Mouse (Mus musculus): ENCODE data around the gene Wtap. TPM values are rescaled to one million over a fixed set of nuclear protein-coding genes. Genes with fewer than 3 reads are reported as not detected.
"Not testable (repeated sequence)": the region's sequence is repeated elsewhere in the genome, so short reads cannot be mapped to it uniquely, and the experiment has no call there.

Gene Wtap
- polyA plus RNA-seq, 1 experiment from 2014 or later = 63.4 TPM

DNA sequence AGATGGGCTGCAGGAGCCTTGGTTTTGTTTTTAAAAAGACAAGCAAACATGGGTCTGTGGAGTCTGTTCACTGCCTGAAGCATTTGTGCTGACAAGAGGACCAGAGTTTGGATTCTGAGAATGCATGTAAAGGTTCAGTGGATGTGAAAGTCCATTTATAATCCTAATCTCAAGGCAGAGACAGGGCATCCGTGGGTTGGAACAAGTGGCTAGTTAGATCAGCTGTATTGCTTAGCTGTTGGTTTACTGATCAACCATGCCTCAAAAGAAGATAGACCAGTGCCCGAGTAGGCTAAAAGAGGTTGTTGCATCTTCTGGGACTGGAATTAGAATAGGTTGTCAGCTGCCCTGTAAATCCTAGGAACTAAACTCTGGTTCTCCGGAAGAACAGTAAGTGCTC, 30.5 kb downstream of the Wtap start:
- H3K4me1 ChIP-seq (replicated peaks) = peaks cover 18% of the 10 kb centered on the region
- no peak for ATAC-seq (ENCODE audit: low read depth)
- 69% methylated on average over 3 of the region's 3 CpGs for WGBS (ENCODE audit: insufficient replicate concordance)
- peaks cover 29% of the 10 kb centered on the region for H3K36me3 ChIP-seq
- H3K9ac ChIP-seq = no peak overlapping the region
- H3K27ac ChIP-seq = no peak overlapping the region
- DNase-seq = no peak
- no peaks in the 10 kb centered on the region for H3K9me3 ChIP-seq (replicated peaks)
- H3K4me3 ChIP-seq (replicated peaks) = no peak overlapping the region
- no peak overlapping the region for H3K4me2 ChIP-seq
- no peaks in the 10 kb centered on the region for H3K27me3 ChIP-seq

DNA sequence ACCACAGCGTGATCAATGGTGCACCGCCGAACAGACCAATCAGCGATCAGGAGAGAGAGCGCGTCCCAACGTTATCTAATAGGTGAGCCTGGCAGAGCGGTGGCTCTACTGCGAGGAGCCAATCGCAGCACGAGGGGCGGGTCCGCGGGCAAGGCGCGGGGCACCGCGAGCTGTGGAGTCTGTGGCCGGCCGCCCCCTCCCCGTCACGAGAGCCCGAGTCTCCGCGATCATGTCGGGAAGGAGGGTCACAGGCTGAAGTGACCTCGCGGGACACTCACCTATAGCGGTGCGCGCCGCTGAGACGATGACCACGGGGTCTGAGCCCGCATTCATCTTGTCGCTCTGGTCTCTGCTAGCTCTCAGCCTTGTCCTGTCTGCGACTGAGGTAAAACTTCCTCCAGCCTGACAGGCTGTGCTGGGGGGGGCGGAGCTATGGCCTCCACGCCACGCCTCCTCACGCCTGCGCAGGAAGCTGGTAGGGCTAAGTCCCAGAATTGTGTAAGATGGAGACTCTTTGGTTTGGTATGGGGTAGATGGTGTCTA, 33.6 kb downstream of the Wtap start, which contains the start of gene Acat2:
Gene Acat2 (minus strand): TSS at position 417 of the 543 bp plus-strand sequence.
- Histone ChIP-seq H3K9me3 (replicated peaks) (no peaks in the 10 kb centered on the region), H3K4me2 (peak within 1 kb of the TSS; percentile 74), H3K27me3 (no peaks in the 10 kb centered on the region), H3K4me1 (replicated peaks) (peaks cover 20% of the 10 kb centered on the region), H3K36me3 (peaks cover 21% of the 10 kb centered on the region), H3K9ac (peak within 1 kb of the TSS; percentile 78), H3K4me3 (replicated peaks) (peak within 1 kb of the TSS; percentile 77), H3K27ac (peak within 1 kb of the TSS; percentile 86)
- peak; percentile 98 for ATAC-seq (ENCODE audit: low read depth)
- DNase-seq = peak; percentile 91
- WGBS (ENCODE audit: insufficient replicate concordance) = 1% methylated on average over 39 of the region's 42 CpGs

- H3K27me3 ChIP-seq; H3K9me3 ChIP-seq (replicated peaks); DNase-seq; ATAC-seq (ENCODE audit: low read depth); H3K27ac ChIP-seq: not testable (repeated sequence)
- 41% methylated on average over 2 of the region's 2 CpGs for WGBS (ENCODE audit: insufficient replicate concordance)
- peak overlapping the region; percentile 36 for H3K4me3 ChIP-seq (replicated peaks)
- H3K4me2 ChIP-seq = peak overlapping the region; percentile 52
- peak overlapping the region; percentile 33; the same call in 1 of the 2 replicates for H3K9ac ChIP-seq
- peaks cover 20% of the 10 kb centered on the region for H3K4me1 ChIP-seq (replicated peaks)
- H3K36me3 ChIP-seq = peaks cover 21% of the 10 kb centered on the region
Observed at GRCm38 (mm10) chr17:12959377-12959776, 34.6 kb downstream of the Wtap start.

DNA sequence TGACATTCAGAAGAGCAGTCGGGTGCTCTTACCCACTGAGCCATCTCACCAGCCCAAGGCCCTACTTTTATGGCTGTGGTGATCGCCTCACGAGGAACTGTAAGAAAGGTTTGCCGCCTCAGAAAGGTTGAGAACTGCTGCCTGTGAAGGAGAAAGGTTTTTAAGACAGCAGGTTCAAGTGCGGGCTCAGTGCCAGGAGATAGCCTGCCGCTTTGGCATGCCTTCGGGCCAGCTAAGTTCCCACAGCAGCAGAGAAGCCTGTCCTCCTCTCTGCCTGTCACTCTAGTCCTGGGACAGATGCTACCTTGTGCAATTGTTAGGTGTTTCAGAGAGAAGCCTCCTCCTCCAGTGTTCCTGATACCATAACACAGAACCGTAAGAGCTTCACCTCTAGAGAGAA, 37.3 kb downstream of the Wtap start:
- ATAC-seq (ENCODE audit: low read depth) (no peak), DNase-seq (no peak)
- Histone ChIP-seq H3K4me3 (replicated peaks) (no peak overlapping the region), H3K4me1 (replicated peaks) (peaks cover 14% of the 10 kb centered on the region), H3K9ac (no peak overlapping the region), H3K27me3 (no peaks in the 10 kb centered on the region), H3K9me3 (replicated peaks) (no peaks in the 10 kb centered on the region), H3K4me2 (no peak overlapping the region), H3K27ac (no peak overlapping the region), H3K36me3 (peaks cover 37% of the 10 kb centered on the region)
- 81% methylated on average over 8 of the region's 8 CpGs for WGBS (ENCODE audit: insufficient replicate concordance)

DNA sequence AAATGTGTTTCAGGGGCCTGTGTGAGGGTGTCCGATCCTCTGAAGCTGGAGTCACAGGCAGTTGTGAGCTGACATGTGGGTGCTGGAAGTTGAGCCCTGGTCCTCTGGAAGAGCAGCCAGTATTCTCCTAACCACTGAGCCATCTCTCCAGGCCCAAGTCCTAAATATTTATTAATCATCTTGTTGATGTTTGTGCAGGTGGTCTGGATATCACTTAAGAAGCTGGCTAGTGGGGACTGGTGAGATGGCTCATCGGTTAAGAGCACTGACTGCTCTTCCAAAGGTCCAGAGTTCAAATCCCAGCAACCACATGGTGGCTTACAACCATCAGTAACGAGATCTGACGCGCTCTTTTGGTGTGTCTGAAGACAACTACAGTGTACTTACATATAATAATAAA, 44.3 kb downstream of the Wtap start:
- DNase-seq = no peak

GRCm38 (mm10) chr17:12942459-12943162, 51.4 kb downstream of the Wtap start:
- no peak for DNase-seq
- Histone ChIP-seq H3K9ac (no peak overlapping the region), H3K4me3 (replicated peaks) (no peak overlapping the region), H3K4me2 (no peak overlapping the region), H3K4me1 (replicated peaks) (peaks cover 24% of the 10 kb centered on the region), H3K9me3 (replicated peaks) (no peaks in the 10 kb centered on the region), H3K27ac (no peak overlapping the region), H3K27me3 (no peaks in the 10 kb centered on the region), H3K36me3 (peaks cover 42% of the 10 kb centered on the region)
- WGBS (ENCODE audit: insufficient replicate concordance) = 85% methylated on average over 6 of the region's 6 CpGs
- ATAC-seq (ENCODE audit: low read depth) = no peak

More for the DNA sequence above, 44.3 kb downstream of the Wtap start:
- no peaks in the 10 kb centered on the region for H3K9me3 ChIP-seq (replicated peaks)
- H3K4me2 ChIP-seq = no peak overlapping the region
- 83% methylated on average over 5 of the region's 5 CpGs for whole genome bisulfite sequencing (ENCODE audit: insufficient replicate concordance)
- H3K4me1 ChIP-seq (replicated peaks) = no peaks in the 10 kb centered on the region
- no peak overlapping the region for H3K27ac ChIP-seq
- no peaks in the 10 kb centered on the region for H3K27me3 ChIP-seq
- no peak overlapping the region for H3K9ac ChIP-seq
- ATAC-seq (ENCODE audit: low read depth) = no peak
- peaks cover 67% of the 10 kb centered on the region for H3K36me3 ChIP-seq
- no peak overlapping the region for H3K4me3 ChIP-seq (replicated peaks)

- H3K9me3 ChIP-seq (replicated peaks) = no peaks in the 10 kb centered on the region
- DNase-seq (no peak), ATAC-seq (ENCODE audit: low read depth) (no peak)
- H3K4me3 ChIP-seq (replicated peaks) = no peak overlapping the region
- 62% methylated on average over 8 of the region's 8 CpGs for whole genome bisulfite sequencing (ENCODE audit: insufficient replicate concordance)
- H3K36me3 ChIP-seq = peaks cover 37% of the 10 kb centered on the region
- no peaks in the 10 kb centered on the region for H3K27me3 ChIP-seq
- no peak overlapping the region for H3K9ac ChIP-seq
- no peak overlapping the region for H3K27ac ChIP-seq
- peaks cover 24% of the 10 kb centered on the region for H3K4me1 ChIP-seq (replicated peaks)
- H3K4me2 ChIP-seq = no peak overlapping the region
Observed at GRCm38 (mm10) chr17:12941543-12942260, 52.3 kb downstream of the Wtap start.

GRCm38 (mm10) chr17:12940151-12940805, 53.7 kb downstream of the Wtap start, which contains the start of gene Acat3:
TSS of gene Acat3 (minus strand) at chr17:12940600.
- DNase-seq (no peak), ATAC-seq (ENCODE audit: low read depth) (peak; percentile 67)
- Histone ChIP-seq H3K27me3 (no peaks in the 10 kb centered on the region), H3K9me3 (replicated peaks) (no peaks in the 10 kb centered on the region), H3K36me3 (peaks cover 27% of the 10 kb centered on the region), H3K4me2 (peak within 1 kb of the TSS; percentile 60), H3K4me1 (replicated peaks) (peaks cover 24% of the 10 kb centered on the region), H3K4me3 (replicated peaks) (peak within 1 kb of the TSS; percentile 31), H3K27ac (peak within 1 kb of the TSS; percentile 32; the same call in 1 of the 2 replicates), H3K9ac (peak within 1 kb of the TSS; percentile 51; the same call in 1 of the 2 replicates)
- WGBS (ENCODE audit: insufficient replicate concordance) = 14% methylated on average over 27 of the region's 27 CpGs

DNA sequence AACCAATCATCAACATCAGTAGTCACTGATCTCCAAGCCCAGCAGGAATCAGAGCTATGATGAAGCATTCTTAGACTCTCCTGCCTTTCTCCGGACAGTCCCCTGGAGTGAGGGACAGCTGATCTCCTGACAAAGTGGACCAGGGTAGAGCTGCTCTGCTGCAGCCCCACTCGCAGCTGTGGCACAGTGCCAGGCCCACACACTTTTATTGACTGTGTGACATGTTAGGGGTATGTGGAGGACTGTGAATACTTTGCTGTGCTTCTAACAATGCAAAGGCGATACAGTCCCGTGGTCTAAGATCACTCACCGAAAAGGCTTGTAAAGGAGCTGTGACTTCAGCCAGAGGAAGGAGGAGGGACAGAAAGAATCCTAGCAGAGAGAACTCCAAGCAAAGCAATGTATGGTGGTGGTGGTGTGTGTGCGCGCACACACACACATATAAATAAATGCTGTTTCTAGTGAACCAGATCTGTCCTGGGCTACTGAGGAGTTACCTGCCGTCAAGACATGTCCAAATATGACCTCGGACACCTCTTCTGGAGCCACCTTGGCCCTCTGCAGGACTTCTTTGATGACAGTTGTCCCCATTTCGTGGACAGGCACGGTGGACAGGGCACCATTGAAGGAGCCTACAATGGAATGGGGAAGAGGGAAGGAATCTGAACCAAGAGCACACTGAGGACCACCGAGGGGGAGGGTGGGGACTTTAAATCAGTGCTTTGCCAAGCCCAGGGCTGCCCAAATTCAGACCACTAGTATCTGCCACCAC, 54.4 kb downstream of the Wtap start:
- peak overlapping the region; percentile 31 for H3K4me3 ChIP-seq (replicated peaks)
- not testable (repeated sequence) for DNase-seq; H3K27me3 ChIP-seq; H3K27ac ChIP-seq; H3K9me3 ChIP-seq (replicated peaks)
- peak overlapping the region; percentile 51; the same call in 1 of the 2 replicates for H3K9ac ChIP-seq
- ATAC-seq (ENCODE audit: low read depth) = peak; percentile 27
- WGBS (ENCODE audit: insufficient replicate concordance) = 42% methylated on average over 2 of the region's 12 CpGs
- H3K4me2 ChIP-seq = peak overlapping the region; percentile 60
- H3K4me1 ChIP-seq (replicated peaks) = peaks cover 24% of the 10 kb centered on the region
- peaks cover 20% of the 10 kb centered on the region for H3K36me3 ChIP-seq

DNA sequence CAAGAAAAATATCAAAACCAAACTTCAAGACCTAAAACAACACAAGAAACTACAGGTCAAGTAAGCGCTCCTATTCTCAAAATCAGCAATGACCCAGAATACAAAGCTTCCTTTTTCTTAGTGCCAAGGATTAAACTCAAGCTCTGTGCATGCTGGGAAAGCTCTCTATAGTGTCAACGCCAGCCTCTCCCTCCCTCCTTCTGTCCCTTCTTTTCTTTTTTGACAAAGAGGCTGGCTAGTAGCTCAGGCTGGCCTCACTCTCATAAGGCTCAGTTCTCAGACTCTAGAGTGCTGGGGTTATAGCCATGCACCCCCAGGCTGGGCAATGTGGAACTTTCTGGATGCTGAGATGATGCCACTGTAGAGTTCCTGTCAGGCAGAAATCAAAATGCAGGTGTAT, 55.9 kb downstream of the Wtap start:
- H3K9ac ChIP-seq = no peak overlapping the region
- H3K27ac ChIP-seq = no peak overlapping the region
- WGBS (ENCODE audit: insufficient replicate concordance) = 50% methylated on average over 2 of the region's 2 CpGs
- H3K4me3 ChIP-seq (replicated peaks) = no peak overlapping the region
- H3K36me3 ChIP-seq = peaks cover 8% of the 10 kb centered on the region
- H3K27me3 ChIP-seq = no peaks in the 10 kb centered on the region
- DNase-seq = no peak
- no peaks in the 10 kb centered on the region for H3K9me3 ChIP-seq (replicated peaks)
- no peak for ATAC-seq (ENCODE audit: low read depth)
- peaks cover 24% of the 10 kb centered on the region for H3K4me1 ChIP-seq (replicated peaks)
- H3K4me2 ChIP-seq = no peak overlapping the region

All from liver, embryonic 13.5 days (tissue).